Comparison of ENCODE assay signal across 17 mouse cellular contexts in the genomic region with DNA sequence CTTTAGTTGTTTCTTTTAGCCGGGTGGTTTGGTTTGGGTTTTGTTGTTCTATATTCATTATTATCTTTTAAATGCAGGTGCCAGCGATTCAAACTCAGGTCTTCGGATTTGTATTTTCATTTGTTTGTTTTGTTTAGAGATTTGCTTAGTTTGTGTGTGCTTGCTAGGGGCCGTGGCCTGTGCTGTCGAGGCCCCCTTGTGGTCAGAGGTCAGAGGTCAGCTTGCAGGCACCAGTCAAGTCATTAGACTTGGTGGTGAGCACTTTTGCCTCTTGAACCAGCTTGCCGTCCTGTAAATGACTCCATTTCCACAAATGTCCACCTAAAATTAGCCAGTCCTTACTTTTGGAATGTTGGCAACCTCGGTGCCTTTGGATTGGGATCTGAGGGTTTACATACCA. TPM values are rescaled to one million over a fixed set of nuclear protein-coding genes. Genes with fewer than 3 reads are reported as not detected.
A peak's percentile ranks its signal among the peaks of the same experiment; 100 is the strongest.
DNase-seq lines count a peak whose midpoint lies in the region; ATAC-seq and TF ChIP-seq lines count a peak whose summit lies in the region.
"Had no signal": no experiment of that assay in that cellular context is flagged by ENCODE, and none has a peak within 500 bp of the region (broad histone marks: within the 10 kb centered on the region; RNA-seq: fewer than 3 reads in every experiment).

No protein-coding gene starts in this region.

- no peak overlapping the region for H3K4me2 ChIP-seq in heart, embryonic 11.5 days
- H3K4me2 ChIP-seq in liver, postnatal 0 days (ENCODE audit: low read depth, low read length): no peak overlapping the region
- H3K4me2 ChIP-seq in liver, embryonic 12.5 days: no peak overlapping the region
- H3K4me2 ChIP-seq: kidney, embryonic 15.5 days; liver, embryonic 13.5 days had no signal

- peak; percentile 88 for DNase-seq in heart, adult 11 months
- DNase-seq in liver, postnatal 0 days: peak; percentile 25
- DNase-seq in lung, postnatal 10 days: peak; percentile 23
- DNase-seq in Muller cell, postnatal 12 days (ENCODE audit: inconsistent ontology term): no peak
- no peak for DNase-seq in layer of hippocampus, postnatal 10 days (ENCODE audit: low spot score in 2 of 2)
- DNase-seq: adrenal gland, postnatal 10 days; B cell, adult 2 months; cerebellum, postnatal 25 days; gastrocnemius, postnatal 36 days; liver, embryonic 13.5 days had no signal

- no peak for TF ChIP-seq POLR2A in ES-Bruce4 (IDR thresholded peaks at IDR 0.05; ENCODE audit: insufficient read depth, low read length)

- no peaks in the 10 kb centered on the region for H3K4me1 ChIP-seq in heart, embryonic 11.5 days (ENCODE audit: control insufficient read depth, insufficient read depth, low read length)
- H3K4me1 ChIP-seq in liver, postnatal 0 days (ENCODE audit: insufficient read depth): no peaks in the 10 kb centered on the region
- peaks cover 2% of the 10 kb centered on the region; the same call in 1 of the 2 replicates for H3K4me1 ChIP-seq in liver, embryonic 12.5 days
- H3K4me1 ChIP-seq in ES-Bruce4 (ENCODE audit: control insufficient read depth, insufficient read depth, low read length): no peaks in the 10 kb centered on the region
- H3K4me1 ChIP-seq: liver, embryonic 13.5 days had no signal

- no peak for ATAC-seq in heart, embryonic 11.5 days (replicated peaks; ENCODE audit: insufficient number of reproducible peaks, low FRiP score, low TSS enrichment)
- ATAC-seq in liver, postnatal 0 days: no peak
- no peak for ATAC-seq in liver, embryonic 12.5 days
- ATAC-seq: forebrain, embryonic 16.5 days; hindbrain, embryonic 16.5 days had no signal

- no peak overlapping the region for H3K9ac ChIP-seq in heart, embryonic 11.5 days (ENCODE audit: low read depth, low read length)
- H3K9ac ChIP-seq in liver, postnatal 0 days (replicated peaks): no peak overlapping the region
- H3K9ac ChIP-seq in liver, embryonic 12.5 days: no peak overlapping the region
- H3K9ac ChIP-seq in ES-Bruce4 (ENCODE audit: low read depth, poor library complexity, severe bottlenecking): no peak overlapping the region
- H3K9ac ChIP-seq: kidney, embryonic 15.5 days; liver, embryonic 13.5 days had no signal

- TF ChIP-seq EP300 in liver, postnatal 0 days (IDR thresholded peaks at IDR 0.05; ENCODE audit: low read depth): no peak
- TF ChIP-seq EP300 in ES-Bruce4 (IDR thresholded peaks at IDR 0.05; ENCODE audit: insufficient read depth, low read depth, low read length): no peak

- no peaks in the 10 kb centered on the region for H3K9me3 ChIP-seq in heart, embryonic 11.5 days (replicated peaks; ENCODE audit: control insufficient read depth, low read length)
- H3K9me3 ChIP-seq in liver, postnatal 0 days (ENCODE audit: low read length): no peaks in the 10 kb centered on the region
- H3K9me3 ChIP-seq in liver, embryonic 12.5 days (replicated peaks): no peaks in the 10 kb centered on the region
- no peaks in the 10 kb centered on the region for H3K9me3 ChIP-seq in ES-Bruce4 (replicated peaks; ENCODE audit: control insufficient read depth, insufficient read depth, low read length, poor library complexity, severe bottlenecking)
- H3K9me3 ChIP-seq: kidney, embryonic 15.5 days; liver, embryonic 13.5 days had no signal

- H3K36me3 ChIP-seq in heart, embryonic 11.5 days (ENCODE audit: control insufficient read depth, insufficient read depth, low read length): peaks cover 66% of the 10 kb centered on the region
- H3K36me3 ChIP-seq in liver, postnatal 0 days (replicated peaks; ENCODE audit: insufficient read depth, low read length): peaks cover 32% of the 10 kb centered on the region
- H3K36me3 ChIP-seq in liver, embryonic 12.5 days: peaks cover 78% of the 10 kb centered on the region
- peaks cover 23% of the 10 kb centered on the region for H3K36me3 ChIP-seq in ES-Bruce4 (ENCODE audit: control insufficient read depth, insufficient read depth, low read length, poor library complexity, severe bottlenecking)

- H3K4me3 ChIP-seq in heart, embryonic 11.5 days (ENCODE audit: low read depth, low read length): no peak overlapping the region
- no peak overlapping the region for H3K4me3 ChIP-seq in liver, postnatal 0 days (ENCODE audit: low read depth, low read length)
- H3K4me3 ChIP-seq in liver, embryonic 12.5 days: no peak overlapping the region
- H3K4me3 ChIP-seq in ES-Bruce4 (ENCODE audit: low read depth, low read length): no peak overlapping the region
- H3K4me3 ChIP-seq: kidney, embryonic 15.5 days; liver, embryonic 13.5 days; myocyte had no signal

- 37% methylated on average over 7 of the region's 7 CpGs for whole genome bisulfite sequencing in heart, embryonic 11.5 days (ENCODE audit: insufficient replicate concordance)
- WGBS in liver, postnatal 0 days (ENCODE audit: insufficient replicate concordance): 38% methylated on average over 7 of the region's 7 CpGs
- WGBS in liver, embryonic 12.5 days (ENCODE audit: insufficient replicate concordance): 29% methylated on average over 7 of the region's 7 CpGs

- no peaks in the 10 kb centered on the region for H3K27me3 ChIP-seq in heart, embryonic 11.5 days (ENCODE audit: control insufficient read depth, insufficient read depth, low read length)
- no peaks in the 10 kb centered on the region for H3K27me3 ChIP-seq in liver, postnatal 0 days (ENCODE audit: insufficient read depth, low read length)
- H3K27me3 ChIP-seq in liver, embryonic 12.5 days (replicated peaks): peaks cover 9% of the 10 kb centered on the region
- H3K27me3 ChIP-seq in ES-Bruce4 (ENCODE audit: control insufficient read depth, insufficient read depth, low read length, poor library complexity, severe bottlenecking): no peaks in the 10 kb centered on the region
- H3K27me3 ChIP-seq: kidney, embryonic 15.5 days; liver, embryonic 13.5 days had no signal

- no peak overlapping the region for H3K27ac ChIP-seq in heart, embryonic 11.5 days (ENCODE audit: low read depth, low read length)
- H3K27ac ChIP-seq in liver, postnatal 0 days (ENCODE audit: low read depth): no peak overlapping the region; the same call in 1 of the 2 replicates
- no peak overlapping the region for H3K27ac ChIP-seq in liver, embryonic 12.5 days
- no peak overlapping the region for H3K27ac ChIP-seq in ES-Bruce4 (ENCODE audit: insufficient read depth, low read length)
- H3K27ac ChIP-seq: kidney, embryonic 15.5 days; liver, embryonic 13.5 days had no signal

- TF ChIP-seq CTCF in liver, postnatal 0 days (IDR thresholded peaks at IDR 0.05; ENCODE audit: low read depth): peak; percentile 49
- TF ChIP-seq CTCF in ES-Bruce4 (IDR thresholded peaks at IDR 0.05; ENCODE audit: low read depth, low read length): peak; percentile 77

RNA-seq across cellular contexts. Expression of gene Ephb4, which starts 8.5 kb away (rescaled TPM):
- 27.3 and 35.6 TPM in 2 replicates for polyA plus RNA-seq in heart, embryonic 11.5 days (2014; fragmentation: Nextera tagmentation; extraction: Ambion mirVana)
- polyA plus RNA-seq in liver, postnatal 0 days (2015; fragmentation: Nextera tagmentation; extraction: Ambion mirVana): 5.7 and 5.9 TPM in 2 replicates
- 14.2 and 15.7 TPM in 2 replicates for polyA plus RNA-seq in liver, embryonic 12.5 days (2016; fragmentation: Nextera tagmentation; extraction: Ambion mirVana)
- 17.1 and 20.7 TPM in 2 replicates for polyA plus RNA-seq in ES-Bruce4 (2011; ENCODE audit: insufficient read depth, insufficient read length, low read depth, missing spikeins)
- total RNA-seq in layer of hippocampus, postnatal 10 days (2021): 1 to 10 TPM; 8.3 to 9.3 TPM

RNA-seq across cellular contexts. Expression of gene Slc12a9, which starts 25.0 kb away (rescaled TPM):
- 5.1 and 5.6 TPM in 2 replicates for polyA plus RNA-seq in heart, embryonic 11.5 days (2014; fragmentation: Nextera tagmentation; extraction: Ambion mirVana)
- 2.9 and 3.2 TPM in 2 replicates for polyA plus RNA-seq in liver, postnatal 0 days (2015; fragmentation: Nextera tagmentation; extraction: Ambion mirVana)
- polyA plus RNA-seq in liver, embryonic 12.5 days (2016; fragmentation: Nextera tagmentation; extraction: Ambion mirVana): 5.0 and 5.8 TPM in 2 replicates
- 7.9 and 8.8 TPM in 2 replicates for polyA plus RNA-seq in ES-Bruce4 (2011; ENCODE audit: insufficient read depth, insufficient read length, low read depth, missing spikeins)
- total RNA-seq in layer of hippocampus, postnatal 10 days (2021): 10 to 100 TPM; 28.8 to 30.7 TPM

RNA-seq across cellular contexts. Expression of gene Trip6, which starts 44.2 kb away (rescaled TPM):
- polyA plus RNA-seq in heart, embryonic 11.5 days (2014; fragmentation: Nextera tagmentation; extraction: Ambion mirVana): 36.7 and 41.1 TPM in 2 replicates
- polyA plus RNA-seq in liver, postnatal 0 days (2015; fragmentation: Nextera tagmentation; extraction: Ambion mirVana): 7.5 and 9.2 TPM in 2 replicates
- polyA plus RNA-seq in liver, embryonic 12.5 days (2016; fragmentation: Nextera tagmentation; extraction: Ambion mirVana): 16.8 and 18.7 TPM in 2 replicates
- 22.2 and 23.2 TPM in 2 replicates for polyA plus RNA-seq in ES-Bruce4 (2011; ENCODE audit: insufficient read depth, insufficient read length, low read depth, missing spikeins)
- total RNA-seq in layer of hippocampus, postnatal 10 days (2021): 1 to 10 TPM; 6.2 to 7.7 TPM

RNA-seq across cellular contexts. Expression of gene Srrt, which starts 50.9 kb away (rescaled TPM):
- 92.0 and 96.9 TPM in 2 replicates for polyA plus RNA-seq in heart, embryonic 11.5 days (2014; fragmentation: Nextera tagmentation; extraction: Ambion mirVana)
- polyA plus RNA-seq in liver, postnatal 0 days (2015; fragmentation: Nextera tagmentation; extraction: Ambion mirVana): 24.1 and 28.2 TPM in 2 replicates
- polyA plus RNA-seq in liver, embryonic 12.5 days (2016; fragmentation: Nextera tagmentation; extraction: Ambion mirVana): 125 and 128 TPM in 2 replicates
- polyA plus RNA-seq in ES-Bruce4 (2011; ENCODE audit: insufficient read depth, insufficient read length, low read depth, missing spikeins): 121 and 139 TPM in 2 replicates
- 100 to 1,000 TPM; 188 to 191 TPM for total RNA-seq in layer of hippocampus, postnatal 10 days (2021)

Comparison
In these comparisons a context has a peak if more than half of its experiments do, and no peak if none do; other contexts are left out.
1. DNase-seq: peak in heart, adult 11 months (single experiment), liver, postnatal 0 days (single experiment) and lung, postnatal 10 days (single experiment); none in Muller cell, postnatal 12 days (single experiment) and layer of hippocampus, postnatal 10 days (0 of 2).